Mouse (Mus musculus): ENCODE results near the gene Ttll4. TPM values are rescaled to one million over a fixed set of nuclear protein-coding genes. Genes with fewer than 3 reads are reported as not detected.

Ttll4 gene
- total RNA-seq (2021) = 10 to 100 TPM; 27.1 to 29.0 TPM

GRCm38 (mm10) chr1:74661448-74662195 lies at the start of gene Ttll4:
Gene Ttll4, plus strand, starts transcription at chr1:74661745.
- DNase-seq = peak; percentile 87 to 89

GRCm38 (mm10) chr1:74624183-74624582 lies 37.4 kb upstream of the Ttll4 start:
- DNase-seq = no peak

GRCm38 (mm10) chr1:74626076-74626475 lies 35.5 kb upstream of the Ttll4 start:
- DNase-seq = no peak

- DNase-seq = no peak
Observed at GRCm38 (mm10) chr1:74628001-74628400, 33.5 kb upstream of the Ttll4 start.

- no peak for DNase-seq
Observed at GRCm38 (mm10) chr1:74632734-74633133, 28.8 kb upstream of the Ttll4 start.

GRCm38 (mm10) chr1:74643524-74643923 lies 18.0 kb upstream of the Ttll4 start:
- DNase-seq = no peak

- no peak for DNase-seq
Observed at GRCm38 (mm10) chr1:74643926-74644325, 17.6 kb upstream of the Ttll4 start.

GRCm38 (mm10) chr1:74662253-74662865 lies 814 bp downstream of the Ttll4 start:
- DNase-seq = no peak

GRCm38 (mm10) chr1:74665153-74665552 lies 3.6 kb downstream of the Ttll4 start:
- DNase-seq = no peak

GRCm38 (mm10) chr1:74668371-74668770 lies 6.8 kb downstream of the Ttll4 start:
- DNase-seq = no peak

GRCm38 (mm10) chr1:74672731-74673130 lies 11.2 kb downstream of the Ttll4 start:
- no peak for DNase-seq

- no peak for DNase-seq
Observed at GRCm38 (mm10) chr1:74676863-74677262, 15.3 kb downstream of the Ttll4 start.

- DNase-seq = no peak
Observed at GRCm38 (mm10) chr1:74677843-74678242, 16.3 kb downstream of the Ttll4 start.

GRCm38 (mm10) chr1:74687131-74687530 lies 25.6 kb downstream of the Ttll4 start:
- no peak for DNase-seq

GRCm38 (mm10) chr1:74693891-74694583 lies 32.5 kb downstream of the Ttll4 start:
- DNase-seq = no peak

GRCm38 (mm10) chr1:74695836-74696235 lies 34.3 kb downstream of the Ttll4 start:
- no peak for DNase-seq

- no peak for DNase-seq
Observed at GRCm38 (mm10) chr1:74697416-74697815, 35.9 kb downstream of the Ttll4 start.

GRCm38 (mm10) chr1:74698353-74698752 lies 36.8 kb downstream of the Ttll4 start:
- DNase-seq = no peak

- DNase-seq = no peak
Observed at GRCm38 (mm10) chr1:74698791-74699190, 37.2 kb downstream of the Ttll4 start.

- no peak for DNase-seq
Observed at GRCm38 (mm10) chr1:74702142-74702553, 40.6 kb downstream of the Ttll4 start.

- DNase-seq = no peak
Observed at GRCm38 (mm10) chr1:74704156-74704555, 42.6 kb downstream of the Ttll4 start.

- no peak for DNase-seq
Observed at GRCm38 (mm10) chr1:74705016-74705415, 43.5 kb downstream of the Ttll4 start.

GRCm38 (mm10) chr1:74709566-74709965 lies 48.0 kb downstream of the Ttll4 start:
- DNase-seq = no peak

GRCm38 (mm10) chr1:74712046-74712445 lies 50.5 kb downstream of the Ttll4 start:
- DNase-seq = no peak

Measured in layer of hippocampus, postnatal 36 days (tissue).